Mouse (Mus musculus) kidney, embryonic 14.5 days (tissue): Measurements from ENCODE around the gene Sparc. TPM values are rescaled to one million over a fixed set of nuclear protein-coding genes. Genes with fewer than 3 reads are reported as not detected.

Experiments
- ATAC-seq: fragments of 200-750 bp; cut with Nextera tagmentation; 2 replicates; pipeline ENCODE4 v1.8.0; 2017; ENCODE audit warnings: moderate number of reproducible peaks, mild to moderate bottlenecking, moderate TSS enrichment, moderate library complexity; ENCODE audit not compliant: low FRiP score, low TSS enrichment
- H3K27ac ChIP-seq: fragments of 300-500 bp; sonication (generic); 2 replicates; pipeline ENCODE4 v1.5.1; 2014; ENCODE audit warnings: low read depth, mild to moderate bottlenecking, low read length, moderate library complexity, mixed read lengths
- H3K27me3 ChIP-seq: fragments of 300-500 bp; sonication (generic); 2 replicates; pipeline ENCODE4 v1.6.1; 2014; ENCODE audit warnings: mild to moderate bottlenecking, low read length; ENCODE audit not compliant: control insufficient read depth, insufficient read depth
- H3K36me3 ChIP-seq: fragments of 300-500 bp; sonication (generic); 2 replicates; pipeline ENCODE4 v1.6.1; 2014; ENCODE audit warnings: low read length, mixed read lengths; ENCODE audit not compliant: control insufficient read depth, insufficient read depth
- H3K4me1 ChIP-seq: fragments of 300-500 bp; sonication (generic); 2 replicates; pipeline ENCODE4 v1.6.1; 2014; ENCODE audit warnings: low read length, mixed read lengths; ENCODE audit not compliant: control insufficient read depth, insufficient read depth
- H3K4me2 ChIP-seq: fragments of 300-500 bp; sonication (generic); replicated peaks from 2 replicates; pipeline ENCODE4 v1.6.1; 2014; ENCODE audit warnings: low read depth, mild to moderate bottlenecking, low read length
- H3K4me3 ChIP-seq: fragments of 300-500 bp; sonication (generic); 2 replicates; pipeline ENCODE4 v1.5.1; 2014; ENCODE audit warnings: mild to moderate bottlenecking, low read length
- H3K9ac ChIP-seq: fragments of 300-500 bp; sonication (generic); 2 replicates; pipeline ENCODE4 v1.6.1; 2014; ENCODE audit warnings: low read depth, mild to moderate bottlenecking, low read length, moderate library complexity
- H3K9me3 ChIP-seq: fragments of 300-500 bp; sonication (generic); 2 replicates; pipeline ENCODE4 v1.6.1; 2016; ENCODE audit warnings: low read length; ENCODE audit not compliant: control insufficient read depth
- WGBS: fragments of 180-500 bp; shearing (Covaris S2); extraction: QIAGEN DNeasy Blood & Tissue Kit; methylation state at CpG from one replicate; pipeline ENCODE4 v1.1.7; 2014; 5-methylcytosine and 5-hydroxymethylcytosine counted together
- polyA plus RNA-seq: library from polyadenylated mRNA; unstranded; fragments of >200 nt; fragmentation: Nextera tagmentation; extraction: Ambion mirVana; gene quantifications from 2 replicates; pipeline ENCODE4 v1.2.1, GENCODE M21; 2014

Gene Sparc
- polyA plus RNA-seq, 1 experiment from 2014 or later: 919 TPM

- Histone ChIP-seq H3K27ac (no peak overlapping the region), H3K36me3 (no peaks in the 10 kb centered on the region), H3K4me3 (no peak overlapping the region), H3K9me3 (no peaks in the 10 kb centered on the region), H3K27me3 (no peaks in the 10 kb centered on the region), H3K4me1 (peaks cover 17% of the 10 kb centered on the region; the same call in 1 of the 2 replicates), H3K4me2 (no peak overlapping the region), H3K9ac (no peak overlapping the region)
- WGBS: 83% methylated on average over 10 of the region's 10 CpGs
- ATAC-seq: no peak
Observed at GRCm38 (mm10) chr11:55464707-55465106, 41.7 kb upstream of the Sparc start.

GRCm38 (mm10) chr11:55462149-55462548, 39.2 kb upstream of the Sparc start:
- Histone ChIP-seq H3K4me3 (no peak overlapping the region), H3K36me3 (no peaks in the 10 kb centered on the region), H3K27me3 (no peaks in the 10 kb centered on the region), H3K9me3 (no peaks in the 10 kb centered on the region), H3K4me2 (no peak overlapping the region), H3K9ac (no peak overlapping the region), H3K27ac (no peak overlapping the region), H3K4me1 (peaks cover 22% of the 10 kb centered on the region)
- 89% methylated on average over 9 of the region's 9 CpGs for WGBS
- ATAC-seq: no peak

GRCm38 (mm10) chr11:55461019-55461645, 38.1 kb upstream of the Sparc start, which contains the start of gene Atox1:
Atox1 (minus strand) TSS chr11:55461239.
- peak within 1 kb of the TSS; percentile 81 for H3K27ac ChIP-seq
- peak within 1 kb of the TSS; percentile 63 for H3K4me3 ChIP-seq
- H3K27me3 ChIP-seq: no peaks in the 10 kb centered on the region
- no peaks in the 10 kb centered on the region for H3K36me3 ChIP-seq
- H3K9me3 ChIP-seq: no peaks in the 10 kb centered on the region
- WGBS: under 1% methylated on average over 35 of the region's 36 CpGs
- peaks cover 22% of the 10 kb centered on the region for H3K4me1 ChIP-seq
- H3K4me2 ChIP-seq: peak within 1 kb of the TSS; percentile 67
- peak within 1 kb of the TSS; percentile 69 for H3K9ac ChIP-seq
- peak; percentile 97 for ATAC-seq

GRCm38 (mm10) chr11:55460559-55461018, 37.6 kb upstream of the Sparc start:
- Histone ChIP-seq H3K9me3 (no peaks in the 10 kb centered on the region), H3K4me2 (peak overlapping the region; percentile 67), H3K4me1 (peaks cover 22% of the 10 kb centered on the region), H3K4me3 (peak overlapping the region; percentile 63), H3K27me3 (no peaks in the 10 kb centered on the region), H3K27ac (peak overlapping the region; percentile 78), H3K36me3 (no peaks in the 10 kb centered on the region), H3K9ac (peak overlapping the region; percentile 69)
- WGBS: 2% methylated on average over 17 of the region's 17 CpGs
- ATAC-seq: peak; percentile 68

- ATAC-seq: no peak
- peak overlapping the region; percentile 69 for H3K9ac ChIP-seq
- WGBS: 23% methylated on average over 3 of the region's 3 CpGs
- H3K4me1 ChIP-seq: peaks cover 22% of the 10 kb centered on the region
- peak overlapping the region; percentile 78; the same call in 1 of the 2 replicates for H3K27ac ChIP-seq
- no peaks in the 10 kb centered on the region for H3K9me3 ChIP-seq
- H3K27me3 ChIP-seq: no peaks in the 10 kb centered on the region
- H3K4me2 ChIP-seq: peak overlapping the region; percentile 67
- no peaks in the 10 kb centered on the region for H3K36me3 ChIP-seq
- H3K4me3 ChIP-seq: peak overlapping the region; percentile 63
Observed at GRCm38 (mm10) chr11:55459850-55460558, 37.0 kb upstream of the Sparc start.

- Histone ChIP-seq H3K9me3 (no peaks in the 10 kb centered on the region), H3K4me1 (peaks cover 22% of the 10 kb centered on the region), H3K27me3 (no peaks in the 10 kb centered on the region), H3K4me2 (no peak overlapping the region), H3K27ac (no peak overlapping the region), H3K36me3 (no peaks in the 10 kb centered on the region; the same call in 1 of the 2 replicates), H3K9ac (no peak overlapping the region), H3K4me3 (no peak overlapping the region)
- no peak for ATAC-seq
- 39% methylated on average over 4 of the region's 4 CpGs for WGBS
Observed at GRCm38 (mm10) chr11:55458501-55458900, 35.5 kb upstream of the Sparc start.

GRCm38 (mm10) chr11:55455166-55455565, 32.2 kb upstream of the Sparc start:
- peaks cover 17% of the 10 kb centered on the region for H3K4me1 ChIP-seq
- WGBS: 64% methylated on average over 2 of the region's 2 CpGs
- ATAC-seq: no peak
- H3K27ac ChIP-seq: no peak overlapping the region
- no peaks in the 10 kb centered on the region for H3K27me3 ChIP-seq
- peaks cover 11% of the 10 kb centered on the region for H3K36me3 ChIP-seq
- no peak overlapping the region for H3K9ac ChIP-seq
- H3K4me3 ChIP-seq: no peak overlapping the region
- H3K9me3 ChIP-seq: no peaks in the 10 kb centered on the region
- H3K4me2 ChIP-seq: no peak overlapping the region

GRCm38 (mm10) chr11:55453640-55454039, 30.7 kb upstream of the Sparc start:
- no peaks in the 10 kb centered on the region for H3K9me3 ChIP-seq
- no peak overlapping the region for H3K4me2 ChIP-seq
- H3K4me1 ChIP-seq: peaks cover 3% of the 10 kb centered on the region; the same call in 1 of the 2 replicates
- H3K36me3 ChIP-seq: peaks cover 24% of the 10 kb centered on the region
- no peak overlapping the region for H3K9ac ChIP-seq
- no peak overlapping the region for H3K4me3 ChIP-seq
- no peak for ATAC-seq
- H3K27me3 ChIP-seq: no peaks in the 10 kb centered on the region
- no peak overlapping the region for H3K27ac ChIP-seq
- 85% methylated on average over 4 of the region's 4 CpGs for WGBS

GRCm38 (mm10) chr11:55450311-55450710, 27.3 kb upstream of the Sparc start:
- 75% methylated on average over 4 of the region's 4 CpGs for WGBS
- no peak overlapping the region for H3K9ac ChIP-seq
- no peak overlapping the region for H3K4me2 ChIP-seq
- H3K27me3 ChIP-seq: no peaks in the 10 kb centered on the region
- no peak for ATAC-seq
- H3K4me3 ChIP-seq: no peak overlapping the region
- H3K27ac ChIP-seq: peak overlapping the region; percentile 47; the same call in 1 of the 2 replicates
- no peaks in the 10 kb centered on the region for H3K9me3 ChIP-seq
- H3K4me1 ChIP-seq: no peaks in the 10 kb centered on the region
- H3K36me3 ChIP-seq: peaks cover 27% of the 10 kb centered on the region
